Mouse (Mus musculus): ENCODE measurements around the gene Kdm6b.

Gene Kdm6b

GRCm38 (mm10) chr11:69366855-69367615, 46.4 kb downstream of the Kdm6b start:
- DNase-seq (ENCODE audit: low read depth, low spot score) = no peak

- peak; percentile 87 for DNase-seq (ENCODE audit: low read depth, low spot score)
Observed at GRCm38 (mm10) chr11:69366157-69366854, 47.2 kb downstream of the Kdm6b start.

- no peak for DNase-seq (ENCODE audit: low read depth, low spot score)
Observed at GRCm38 (mm10) chr11:69365722-69366121, 47.8 kb downstream of the Kdm6b start.

GRCm38 (mm10) chr11:69364910-69365309, 48.6 kb downstream of the Kdm6b start:
- DNase-seq (ENCODE audit: low read depth, low spot score) = no peak

GRCm38 (mm10) chr11:69364376-69364775, 49.1 kb downstream of the Kdm6b start:
- no peak for DNase-seq (ENCODE audit: low read depth, low spot score)

GRCm38 (mm10) chr11:69362479-69362878, 51.0 kb downstream of the Kdm6b start:
- no peak for DNase-seq (ENCODE audit: low read depth, low spot score)

- DNase-seq (ENCODE audit: low read depth, low spot score) = no peak
Observed at GRCm38 (mm10) chr11:69362021-69362420, 51.5 kb downstream of the Kdm6b start.

GRCm38 (mm10) chr11:69357690-69358089, 55.8 kb downstream of the Kdm6b start:
- no peak for DNase-seq (ENCODE audit: low read depth, low spot score)

GRCm38 (mm10) chr11:69356544-69356943, 56.9 kb downstream of the Kdm6b start:
- DNase-seq (ENCODE audit: low read depth, low spot score) = no peak

All from ZHBTc4 (cell line).